In the genomic region with DNA sequence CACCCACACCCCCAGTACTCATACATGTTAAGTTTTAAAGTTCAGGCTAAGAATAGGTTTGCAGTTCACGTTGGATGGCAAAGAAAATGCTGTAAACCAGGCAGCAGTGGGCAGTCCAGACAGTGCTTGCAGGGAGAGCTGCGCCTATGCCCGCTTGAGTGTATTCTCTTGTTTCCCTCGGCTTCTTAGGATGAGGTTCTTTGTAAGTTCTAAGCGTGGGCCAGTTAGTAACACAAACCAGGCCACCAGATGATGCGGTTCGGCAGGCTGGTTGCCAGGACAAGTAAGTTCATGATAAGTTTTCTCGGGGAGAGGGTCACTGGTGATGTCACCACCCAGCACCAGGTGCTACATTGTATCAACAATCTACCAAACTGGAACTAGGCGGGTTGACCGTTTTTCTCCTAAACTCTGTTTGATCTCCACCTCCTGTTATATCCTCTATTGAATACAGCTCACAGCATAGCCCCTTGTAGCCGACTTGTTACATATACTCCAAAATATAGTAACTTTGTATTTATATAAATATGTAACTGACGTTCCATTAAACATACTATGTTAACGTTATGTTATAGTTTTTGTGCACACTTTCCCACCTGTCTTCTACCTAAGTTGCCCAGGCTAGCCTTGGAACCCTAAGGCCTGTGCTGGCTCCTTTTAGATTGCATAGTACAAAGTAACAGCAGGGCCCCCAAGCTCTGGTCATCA, we compare ENCODE assay signal across 8 mouse cellular contexts. TPM values are rescaled to one million over a fixed set of nuclear protein-coding genes. Genes with fewer than 3 reads are reported as not detected.
DNase-seq lines count a peak whose midpoint lies in the region; ATAC-seq and TF ChIP-seq lines count a peak whose summit lies in the region.

No protein-coding gene starts in this region.

- peak overlapping the region; percentile 52 for H3K4me2 ChIP-seq in intestine, embryonic 14.5 days (ENCODE audit: low read length)
- H3K4me2 ChIP-seq in myocyte (ENCODE audit: low read depth), result peak overlapping the region; percentile 98

- peak overlapping the region; percentile 98 for H3K27ac ChIP-seq in cortical plate, adult 2 months (ENCODE audit: insufficient read depth, low read length)
- H3K27ac ChIP-seq in intestine, embryonic 14.5 days (ENCODE audit: low read depth), result peak overlapping the region; percentile 95

- no peak for TF ChIP-seq CTCF in lung, adult 2 months (IDR thresholded peaks at IDR 0.05; ENCODE audit: insufficient read depth, low read length)
- no peak for TF ChIP-seq CTCF in cortical plate, adult 2 months (IDR thresholded peaks at IDR 0.05; ENCODE audit: extremely low read depth, insufficient read depth, low read length)

- peaks cover 22% of the 10 kb centered on the region for H3K79me2 ChIP-seq in myocyte (ENCODE audit: control insufficient read depth, insufficient read depth)

- peaks cover 8% of the 10 kb centered on the region for H3K4me1 ChIP-seq in lung, adult 2 months (ENCODE audit: control insufficient read depth, insufficient read depth, low read length)
- no peaks in the 10 kb centered on the region for H3K4me1 ChIP-seq in cortical plate, adult 2 months (ENCODE audit: control insufficient read depth, insufficient read depth, low read length)
- peaks cover 8% of the 10 kb centered on the region for H3K4me1 ChIP-seq in intestine, embryonic 14.5 days (replicated peaks; ENCODE audit: control insufficient read depth, insufficient read depth, low read length)

- H3K9me3 ChIP-seq in intestine, embryonic 14.5 days (ENCODE audit: control insufficient read depth, low read length), result no peaks in the 10 kb centered on the region

- WGBS in lung, adult 2 months, result 77% methylated on average over 13 of the region's 13 CpGs
- 80% methylated on average over 13 of the region's 13 CpGs for WGBS in intestine, embryonic 14.5 days

- no peak for TF ChIP-seq POLR2A in lung, adult 2 months (IDR thresholded peaks at IDR 0.05; ENCODE audit: borderline replicate concordance, extremely low read depth, low read depth, low read length)
- no peak for TF ChIP-seq POLR2A in cortical plate, adult 2 months (IDR thresholded peaks at IDR 0.05; ENCODE audit: extremely low read depth, insufficient read depth, low read length)
- no peak for TF ChIP-seq POLR2A in myocyte (IDR thresholded peaks at IDR 0.05; ENCODE audit: insufficient read length, low read depth)

- peak; percentile 4; the same call in 1 of the 2 replicates for ATAC-seq in intestine, embryonic 14.5 days (replicated peaks; ENCODE audit: low FRiP score, low TSS enrichment, low read depth)

- H3ac ChIP-seq in myocyte (ENCODE audit: control insufficient read depth, insufficient read length), result peak overlapping the region; percentile 99

- no peaks in the 10 kb centered on the region for H3K27me3 ChIP-seq in intestine, embryonic 14.5 days (replicated peaks; ENCODE audit: control insufficient read depth, insufficient read depth, low read length)
- no peaks in the 10 kb centered on the region for H3K27me3 ChIP-seq in myocyte (ENCODE audit: control insufficient read depth, insufficient read depth, insufficient read length)

- H3K36me3 ChIP-seq in intestine, embryonic 14.5 days (ENCODE audit: control insufficient read depth, insufficient read depth, low read length), result peaks cover 16% of the 10 kb centered on the region
- peaks cover 25% of the 10 kb centered on the region for H3K36me3 ChIP-seq in myocyte (ENCODE audit: control insufficient read depth, insufficient read depth)

- intact Hi-C loops in left cerebral cortex, postnatal 36 days (cut with DNase I), result no loop called here

- no peak for DNase-seq in lung, adult 2 months
- no peak for DNase-seq in lung, postnatal 10 days
- DNase-seq in intestine, embryonic 14.5 days (ENCODE audit: low spot score), result no peak
- no peak for DNase-seq in ovary, postnatal 10 days (ENCODE audit: low spot score)
- DNase-seq in adipocyte (ENCODE audit: low spot score), result no peak
- no peak for DNase-seq in left cerebral cortex, postnatal 36 days (ENCODE audit: low spot score in 2 of 2)

- peak overlapping the region; percentile 72 for H3K9ac ChIP-seq in intestine, embryonic 14.5 days (ENCODE audit: low read length)

- H3K4me3 ChIP-seq in lung, adult 2 months (replicated peaks; ENCODE audit: extremely low read depth, low read depth, low read length), result peak overlapping the region; percentile 86
- peak overlapping the region; percentile 92 for H3K4me3 ChIP-seq in cortical plate, adult 2 months (ENCODE audit: insufficient read depth, low read length)
- peak overlapping the region; percentile 89 for H3K4me3 ChIP-seq in intestine, embryonic 14.5 days (ENCODE audit: low read depth, low read length)
- peak overlapping the region; percentile 96 for H3K4me3 ChIP-seq in myocyte

TF ChIP-seq in myocyte, 11 proteins besides CTCF, POLR2A, EP300 and RAD21:
- TF ChIP-seq TCF12 (IDR thresholded peaks at IDR 0.05; ENCODE audit: insufficient read depth, poor library complexity, severe bottlenecking) (no peak), MAX (IDR thresholded peaks at IDR 0.05; ENCODE audit: low read depth) (no peak), TCF3 (IDR thresholded peaks at IDR 0.05; ENCODE audit: insufficient read length, low read depth) (no peak), POLR2AphosphoS2 (IDR thresholded peaks at IDR 0.05; ENCODE audit: insufficient read length, low read depth) (no peak), MYOD1 (IDR thresholded peaks at IDR 0.05; ENCODE audit: control insufficient read depth in 1 of 3, insufficient read length in 2 of 3, low read depth in 2 of 3) (no peak)
TF ChIP-seq in myocyte: peak in this region for 0.

RNA-seq across cellular contexts. Expression of gene Ran, which starts 0.9 kb away (rescaled TPM):
- 35.5 and 43.2 TPM in 2 replicates for polyA plus RNA-seq in lung, adult 2 months (2012; rRNA removed)
- polyA plus RNA-seq in cortical plate, adult 2 months (2012; rRNA removed), result 127 and 133 TPM in 2 replicates
- polyA plus RNA-seq in intestine, embryonic 14.5 days (2014; fragmentation: Nextera tagmentation; extraction: Ambion mirVana), result 598 and 658 TPM in 2 replicates
- 466 TPM for polyA plus RNA-seq in myocyte (2012; fragmentation: generic; extraction: Trizol)
- total RNA-seq in left cerebral cortex, postnatal 36 days (2021), result 100 to 1,000 TPM; 144 to 159 TPM

RNA-seq across cellular contexts. Expression of gene Stx2, which starts 10.6 kb away (rescaled TPM):
- 21.3 and 26.9 TPM in 2 replicates for polyA plus RNA-seq in lung, adult 2 months (2012; rRNA removed)
- 44.0 and 50.3 TPM in 2 replicates for polyA plus RNA-seq in cortical plate, adult 2 months (2012; rRNA removed)
- polyA plus RNA-seq in intestine, embryonic 14.5 days (2014; fragmentation: Nextera tagmentation; extraction: Ambion mirVana), result 25.9 and 28.3 TPM in 2 replicates
- 21.1 TPM for polyA plus RNA-seq in myocyte (2012; fragmentation: generic; extraction: Trizol)
- total RNA-seq in left cerebral cortex, postnatal 36 days (2021), result 10 to 100 TPM; 16.9 to 29.6 TPM
